Mouse (Mus musculus): ENCODE data around the gene Fyco1. TPM values are rescaled to one million over a fixed set of nuclear protein-coding genes. Genes with fewer than 3 reads are reported as not detected.

Fyco1 gene
- polyA plus RNA-seq, 1 experiment from 2014 or later = 10.5 TPM

DNA sequence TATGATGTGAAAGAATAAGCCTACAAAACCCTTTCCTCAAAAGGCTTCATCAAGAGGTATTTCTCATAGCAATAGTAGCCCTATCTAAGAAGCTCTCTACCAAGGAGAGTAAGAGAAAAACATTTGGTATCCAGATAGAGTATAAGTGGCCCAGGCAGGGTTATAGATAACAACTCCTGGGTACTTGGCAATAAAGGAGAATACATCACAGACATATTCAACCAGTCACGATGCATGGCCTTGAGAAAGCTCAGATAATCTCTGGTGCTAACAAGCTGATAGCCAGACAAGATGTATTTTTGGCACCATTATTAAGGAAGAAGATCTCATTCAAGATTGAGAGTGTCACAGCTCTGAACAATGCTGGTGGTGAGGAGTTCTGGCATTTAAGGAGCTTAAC lies 5.2 kb downstream of the Fyco1 start:
- Histone ChIP-seq H3K27ac (no peak overlapping the region), H3K9ac (no peak overlapping the region), H3K27me3 (no peaks in the 10 kb centered on the region), H3K4me1 (peaks cover 13% of the 10 kb centered on the region), H3K9me3 (no peaks in the 10 kb centered on the region), H3K36me3 (replicated peaks) (0 out of 2 replicates have a peak, but pooled peaks cover 7% of the 10 kb centered on the region), H3K4me3 (replicated peaks) (no peak overlapping the region), H3K4me2 (no peak overlapping the region)
- ATAC-seq (ENCODE audit: low FRiP score) = no peak
- 81% methylated on average over 1 of the region's 1 CpGs for whole genome bisulfite sequencing

DNA sequence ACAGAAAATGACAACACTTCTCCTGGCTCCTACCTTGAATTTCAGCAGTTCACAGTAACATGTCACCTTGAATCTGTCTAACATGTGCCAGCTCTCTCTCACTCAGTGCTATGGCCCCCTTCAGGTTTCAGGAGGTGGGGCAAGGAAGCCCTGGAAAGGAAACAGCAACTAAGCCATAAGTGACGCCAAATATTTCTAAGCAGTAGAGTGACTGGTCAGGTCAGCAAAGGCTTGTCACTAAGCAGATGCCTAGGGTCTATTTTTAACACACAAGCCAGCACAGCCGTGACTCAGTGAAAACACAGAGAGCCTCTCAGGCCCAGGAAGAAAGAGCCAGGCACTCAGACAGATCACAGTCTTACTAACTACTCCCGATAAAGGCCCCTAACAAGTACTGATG lies 6.6 kb downstream of the Fyco1 start:
- no peak for ATAC-seq (ENCODE audit: low FRiP score)
- Histone ChIP-seq H3K36me3 (replicated peaks) (0 out of 2 replicates have a peak, but pooled peaks cover 11% of the 10 kb centered on the region), H3K9me3 (no peaks in the 10 kb centered on the region), H3K4me1 (peaks cover 3% of the 10 kb centered on the region), H3K9ac (no peak overlapping the region), H3K4me2 (no peak overlapping the region), H3K27ac (no peak overlapping the region), H3K27me3 (no peaks in the 10 kb centered on the region), H3K4me3 (replicated peaks) (no peak overlapping the region)
- 84% methylated on average over 3 of the region's 3 CpGs for WGBS

DNA sequence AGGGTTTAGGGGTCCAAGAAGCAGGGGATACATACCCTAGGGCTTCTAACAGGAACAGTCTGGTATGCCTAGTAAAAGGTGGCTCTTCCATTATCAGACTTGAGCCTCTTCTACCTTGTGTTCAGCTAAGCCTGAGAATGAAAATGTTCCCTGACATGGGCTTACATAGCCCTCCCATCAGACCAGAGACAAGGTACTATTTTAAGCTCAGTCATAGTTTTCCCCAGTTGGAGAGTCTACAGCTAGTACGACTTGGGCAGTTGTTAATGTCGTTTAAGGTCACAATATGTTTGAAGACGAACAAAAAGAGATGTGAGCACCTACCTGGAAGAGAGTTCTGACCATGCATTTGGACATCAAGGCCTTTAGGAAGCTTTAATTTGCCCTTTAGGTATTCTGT lies 7.2 kb downstream of the Fyco1 start:
- Histone ChIP-seq H3K27ac (no peak overlapping the region), H3K27me3 (no peaks in the 10 kb centered on the region), H3K4me2 (no peak overlapping the region), H3K9ac (no peak overlapping the region), H3K4me3 (replicated peaks) (no peak overlapping the region), H3K4me1 (no peaks in the 10 kb centered on the region), H3K36me3 (replicated peaks) (0 out of 2 replicates have a peak, but pooled peaks cover 11% of the 10 kb centered on the region), H3K9me3 (no peaks in the 10 kb centered on the region)
- 92% methylated on average over 3 of the region's 3 CpGs for WGBS
- ATAC-seq (ENCODE audit: low FRiP score) = no peak

DNA sequence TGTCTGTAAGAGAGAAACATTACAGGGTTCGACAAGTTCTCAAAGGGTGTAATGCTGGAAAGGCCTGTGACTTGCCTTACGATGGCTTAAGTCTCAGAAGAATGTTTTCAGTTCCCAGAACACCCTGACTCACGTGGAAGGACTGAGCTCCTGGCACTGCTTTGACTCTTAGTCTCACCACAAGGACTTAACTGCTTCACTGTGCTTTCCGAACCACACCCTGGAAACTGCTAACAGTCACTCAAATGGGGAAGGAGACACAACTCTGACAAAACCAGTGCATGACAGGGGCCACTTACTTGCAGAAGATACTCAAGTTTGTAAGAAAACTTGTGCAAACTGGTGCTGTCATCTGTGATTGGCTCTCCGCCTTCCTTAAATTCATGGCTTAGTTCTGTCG lies 11.5 kb downstream of the Fyco1 start:
- Histone ChIP-seq H3K4me1 (no peaks in the 10 kb centered on the region), H3K36me3 (replicated peaks) (peaks cover 25% of the 10 kb centered on the region), H3K27ac (no peak overlapping the region), H3K9me3 (no peaks in the 10 kb centered on the region), H3K4me2 (no peak overlapping the region), H3K9ac (no peak overlapping the region), H3K4me3 (replicated peaks) (no peak overlapping the region), H3K27me3 (no peaks in the 10 kb centered on the region)
- no peak for ATAC-seq (ENCODE audit: low FRiP score)
- 94% methylated on average over 6 of the region's 6 CpGs for WGBS

DNA sequence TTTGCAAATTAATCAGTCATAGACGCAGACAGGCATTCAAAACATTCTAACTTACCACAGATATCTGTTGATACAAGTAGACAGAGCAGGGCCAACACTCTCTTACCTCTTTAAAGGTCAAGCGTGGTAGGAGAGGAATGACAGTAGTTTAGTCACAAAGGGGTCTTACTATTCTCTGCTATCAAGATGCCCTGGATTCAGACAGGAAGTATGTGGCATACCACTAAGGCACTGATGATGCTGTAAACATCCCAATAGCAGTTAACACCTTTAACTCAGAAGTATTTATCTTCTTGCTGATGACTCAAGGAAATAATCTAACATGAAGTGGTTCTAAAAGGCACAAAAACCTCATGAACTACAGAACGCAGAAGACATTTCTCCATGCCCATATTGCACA lies 15.8 kb downstream of the Fyco1 start:
- WGBS = 97% methylated on average over 3 of the region's 3 CpGs
- Histone ChIP-seq H3K27me3 (no peaks in the 10 kb centered on the region), H3K4me2 (no peak overlapping the region), H3K4me3 (replicated peaks) (no peak overlapping the region), H3K36me3 (replicated peaks) (peaks cover 25% of the 10 kb centered on the region), H3K9ac (no peak overlapping the region), H3K27ac (no peak overlapping the region), H3K4me1 (no peaks in the 10 kb centered on the region), H3K9me3 (no peaks in the 10 kb centered on the region)
- ATAC-seq (ENCODE audit: low FRiP score) = no peak

DNA sequence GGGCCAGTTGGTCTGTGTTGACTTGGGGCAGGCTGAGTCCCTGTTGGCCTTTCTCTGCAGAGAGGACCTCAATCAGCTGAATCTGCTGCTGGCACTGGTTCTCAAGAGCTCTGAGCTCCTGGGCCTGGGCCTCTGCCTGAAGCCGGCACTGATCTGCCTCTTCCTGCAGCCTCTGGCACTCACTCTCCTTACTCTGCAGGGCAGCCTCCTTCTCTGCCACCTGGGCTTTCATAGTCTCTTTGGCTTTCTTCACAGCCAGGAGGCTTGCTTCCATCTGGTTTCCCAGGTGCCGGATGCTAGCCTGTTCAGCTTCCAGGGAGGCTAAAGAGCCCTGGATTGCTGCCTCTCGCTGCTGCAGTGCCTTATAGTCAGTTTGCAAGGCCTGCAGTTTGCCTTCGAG lies 22.8 kb downstream of the Fyco1 start:
- Histone ChIP-seq H3K36me3 (replicated peaks) (peaks cover 60% of the 10 kb centered on the region), H3K9ac (no peak overlapping the region)

DNA sequence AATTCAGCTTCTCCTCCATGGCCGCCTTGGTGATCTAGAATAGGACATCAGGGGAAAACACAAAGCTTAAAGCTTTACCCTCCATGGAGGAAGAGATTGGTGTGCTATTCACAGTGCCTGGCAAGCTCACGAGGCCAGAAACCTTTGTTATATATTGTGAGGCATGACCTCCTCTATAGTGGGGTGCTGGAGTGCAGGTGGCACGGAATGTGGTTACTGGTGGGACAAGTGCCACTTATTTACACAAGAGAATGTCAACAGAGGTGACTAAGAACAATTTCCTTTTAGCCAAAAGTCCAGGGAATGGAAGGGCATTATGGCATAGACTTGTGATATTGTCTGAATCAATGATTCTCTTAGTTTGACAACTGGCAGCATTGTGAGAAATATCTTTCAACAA lies 25.1 kb downstream of the Fyco1 start:
- H3K9ac ChIP-seq = no peak overlapping the region
- WGBS = 88% methylated on average over 3 of the region's 3 CpGs
- no peaks in the 10 kb centered on the region for H3K9me3 ChIP-seq
- H3K4me1 ChIP-seq = no peaks in the 10 kb centered on the region
- H3K27ac ChIP-seq = no peak overlapping the region
- peaks cover 78% of the 10 kb centered on the region for H3K36me3 ChIP-seq (replicated peaks)
- H3K27me3 ChIP-seq = no peaks in the 10 kb centered on the region
- no peak overlapping the region for H3K4me3 ChIP-seq (replicated peaks)
- ATAC-seq (ENCODE audit: low FRiP score) = no peak
- no peak overlapping the region for H3K4me2 ChIP-seq

More for the DNA sequence above, 22.8 kb downstream of the Fyco1 start:
- ATAC-seq (ENCODE audit: low FRiP score) = no peak
- H3K4me3 ChIP-seq (replicated peaks) = no peak overlapping the region
- no peaks in the 10 kb centered on the region for H3K9me3 ChIP-seq
- no peak overlapping the region for H3K4me2 ChIP-seq
- no peaks in the 10 kb centered on the region for H3K4me1 ChIP-seq
- 94% methylated on average over 4 of the region's 4 CpGs for WGBS
- no peaks in the 10 kb centered on the region for H3K27me3 ChIP-seq
- H3K27ac ChIP-seq = no peak overlapping the region

DNA sequence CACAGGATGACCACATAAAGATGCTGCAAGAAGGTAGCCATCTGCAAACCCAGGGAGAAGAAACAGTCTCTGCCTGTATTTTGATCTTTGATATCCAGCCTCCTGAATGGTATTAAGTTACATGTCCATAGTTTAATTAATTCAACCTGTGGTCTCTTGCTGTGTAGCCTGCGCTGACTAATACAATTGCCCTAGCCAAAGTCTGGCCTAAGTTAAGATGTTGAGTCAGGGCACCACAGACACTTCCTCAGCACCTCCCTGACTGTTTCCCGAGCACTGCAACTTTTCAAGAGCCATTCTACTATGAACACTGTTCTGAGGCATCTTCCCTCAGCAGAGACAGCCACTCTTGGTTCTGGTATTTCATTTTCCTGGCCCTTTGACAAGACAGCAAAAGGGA lies 33.1 kb downstream of the Fyco1 start:
- Histone ChIP-seq H3K4me1 (no peaks in the 10 kb centered on the region), H3K9ac (no peak overlapping the region), H3K4me3 (replicated peaks) (no peak overlapping the region), H3K27ac (no peak overlapping the region), H3K9me3 (no peaks in the 10 kb centered on the region), H3K4me2 (no peak overlapping the region), H3K27me3 (no peaks in the 10 kb centered on the region), H3K36me3 (replicated peaks) (peaks cover 39% of the 10 kb centered on the region)
- no peak for ATAC-seq (ENCODE audit: low FRiP score)
- 84% methylated on average over 2 of the region's 2 CpGs for WGBS

DNA sequence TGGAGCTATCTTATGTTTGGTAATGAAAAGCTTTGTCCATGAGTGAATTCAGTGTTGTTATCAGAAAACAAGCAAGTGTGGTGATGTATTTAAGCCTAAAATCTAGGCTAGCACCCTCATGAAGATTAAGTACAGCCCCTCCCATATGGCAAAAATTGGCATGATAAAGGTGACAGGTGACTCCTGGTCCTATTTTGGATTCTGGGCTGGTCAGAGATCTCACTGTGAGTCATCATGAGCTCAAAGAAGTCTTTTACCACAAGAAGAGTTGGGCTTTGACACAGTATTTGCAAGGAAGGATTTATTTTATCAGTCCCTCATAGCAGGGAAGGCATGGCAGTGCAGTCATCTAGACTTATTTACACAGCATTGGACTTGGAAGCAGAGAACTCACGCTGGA lies 35.7 kb downstream of the Fyco1 start:
- 88% methylated on average over 1 of the region's 1 CpGs for WGBS
- H3K4me3 ChIP-seq (replicated peaks) = no peak overlapping the region
- H3K27me3 ChIP-seq = no peaks in the 10 kb centered on the region
- H3K4me2 ChIP-seq = no peak overlapping the region
- H3K4me1 ChIP-seq = no peaks in the 10 kb centered on the region
- no peak overlapping the region for H3K27ac ChIP-seq
- no peaks in the 10 kb centered on the region for H3K9me3 ChIP-seq
- H3K9ac ChIP-seq = no peak overlapping the region
- H3K36me3 ChIP-seq (replicated peaks) = peaks cover 23% of the 10 kb centered on the region
- ATAC-seq (ENCODE audit: low FRiP score) = no peak

DNA sequence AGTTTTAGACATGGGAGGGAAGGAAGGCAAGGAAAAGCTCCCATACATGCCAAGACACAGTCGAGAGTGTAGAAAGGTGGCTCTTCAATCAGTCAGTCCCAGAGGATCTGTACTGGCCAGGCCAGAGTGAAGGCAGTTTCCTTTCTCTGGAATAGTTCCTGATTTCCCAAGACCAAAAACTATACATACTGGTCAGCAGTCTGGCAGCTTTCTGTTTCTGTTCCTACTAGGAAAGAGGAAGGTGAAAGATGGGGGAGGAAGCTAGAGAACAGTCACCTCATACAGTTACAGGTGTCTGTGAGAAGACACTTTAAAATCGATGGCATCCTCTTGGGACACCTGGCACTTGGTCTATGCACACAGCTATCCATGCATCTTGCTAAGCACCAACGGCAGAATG lies 36.3 kb downstream of the Fyco1 start:
- no peak overlapping the region for H3K9ac ChIP-seq

DNA sequence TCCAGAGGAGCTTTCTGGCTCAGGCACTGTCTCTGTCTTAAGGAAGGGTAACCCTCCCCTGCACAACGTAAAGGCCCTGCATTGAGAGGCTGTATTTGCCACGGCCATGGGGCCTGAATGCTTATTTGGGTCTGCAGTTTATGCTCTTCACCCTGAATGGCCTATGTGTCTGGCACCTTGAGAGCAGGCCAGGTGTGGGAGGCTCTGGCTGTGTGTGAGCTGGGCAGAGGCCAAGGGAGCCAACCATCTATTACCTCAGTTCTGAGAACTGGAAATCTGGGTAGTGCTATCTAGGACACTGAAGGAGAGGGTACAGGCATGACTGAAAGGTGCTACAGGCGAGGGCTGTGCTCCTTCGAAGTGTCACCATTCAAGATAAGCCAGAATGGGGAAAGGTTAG lies 36.9 kb downstream of the Fyco1 start:
- H3K4me1 ChIP-seq = no peaks in the 10 kb centered on the region
- H3K4me2 ChIP-seq = no peak overlapping the region
- no peak for ATAC-seq (ENCODE audit: low FRiP score)
- 89% methylated on average over 4 of the region's 4 CpGs for WGBS
- no peaks in the 10 kb centered on the region for H3K27me3 ChIP-seq
- no peak overlapping the region for H3K9ac ChIP-seq
- no peaks in the 10 kb centered on the region for H3K9me3 ChIP-seq
- H3K27ac ChIP-seq = no peak overlapping the region
- no peak overlapping the region for H3K4me3 ChIP-seq (replicated peaks)
- peaks cover 26% of the 10 kb centered on the region for H3K36me3 ChIP-seq (replicated peaks)

More for the DNA sequence above, 36.3 kb downstream of the Fyco1 start:
- peaks cover 24% of the 10 kb centered on the region for H3K36me3 ChIP-seq (replicated peaks)
- no peak overlapping the region for H3K27ac ChIP-seq
- H3K4me3 ChIP-seq (replicated peaks) = no peak overlapping the region
- no peaks in the 10 kb centered on the region for H3K27me3 ChIP-seq
- no peak overlapping the region for H3K4me2 ChIP-seq
- WGBS = 96% methylated on average over 3 of the region's 3 CpGs
- ATAC-seq (ENCODE audit: low FRiP score) = no peak
- H3K4me1 ChIP-seq = no peaks in the 10 kb centered on the region
- H3K9me3 ChIP-seq = no peaks in the 10 kb centered on the region

DNA sequence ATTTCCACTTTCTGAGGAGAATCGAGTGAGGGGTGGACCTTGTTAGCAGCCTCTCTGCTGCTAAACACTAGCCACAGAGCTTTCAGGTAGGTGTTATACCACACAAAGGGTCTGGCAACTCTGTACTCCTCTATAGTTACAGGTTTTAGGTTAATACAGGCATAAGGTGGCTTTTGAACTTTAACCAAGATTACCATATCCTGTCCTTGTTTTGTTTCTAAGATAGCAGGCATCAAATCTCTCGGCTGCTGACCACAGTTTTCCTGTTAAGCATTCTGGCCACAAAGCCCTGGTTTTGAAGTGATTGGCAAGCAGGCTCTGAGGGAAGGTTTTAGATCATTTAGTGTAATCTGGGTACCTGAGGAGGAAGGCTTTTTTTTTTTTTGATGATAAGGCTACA lies 37.4 kb downstream of the Fyco1 start:
- Histone ChIP-seq H3K36me3 (replicated peaks) (peaks cover 28% of the 10 kb centered on the region), H3K9me3 (no peaks in the 10 kb centered on the region)
- WGBS = 75% methylated on average over 2 of the region's 2 CpGs

DNA sequence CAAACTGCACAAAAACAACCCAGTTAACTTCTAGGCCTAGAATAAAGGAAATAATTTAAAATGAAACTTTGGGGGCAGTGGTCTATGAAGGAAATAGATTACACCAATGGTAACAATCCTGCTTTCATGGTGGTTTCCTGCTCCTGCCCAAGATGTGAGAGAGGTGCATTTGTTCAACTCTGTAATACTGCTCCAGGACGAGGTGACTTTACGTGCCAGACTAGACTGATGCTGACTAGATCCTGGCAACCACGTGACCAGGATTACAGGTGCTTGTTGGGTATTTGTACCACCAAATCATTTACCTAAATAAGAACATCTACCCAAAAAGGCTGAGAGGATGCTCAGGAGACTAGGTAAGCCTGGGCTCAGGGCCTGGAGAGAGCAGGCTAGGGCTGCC lies 39.9 kb downstream of the Fyco1 start:
- no peak overlapping the region for H3K27ac ChIP-seq
- no peaks in the 10 kb centered on the region for H3K9me3 ChIP-seq
- peaks cover 18% of the 10 kb centered on the region for H3K36me3 ChIP-seq (replicated peaks)
- 90% methylated on average over 3 of the region's 3 CpGs for WGBS
- H3K4me3 ChIP-seq (replicated peaks) = no peak overlapping the region
- no peak for ATAC-seq (ENCODE audit: low FRiP score)
- H3K27me3 ChIP-seq = no peaks in the 10 kb centered on the region
- H3K4me1 ChIP-seq = no peaks in the 10 kb centered on the region
- H3K9ac ChIP-seq = no peak overlapping the region
- H3K4me2 ChIP-seq = no peak overlapping the region

More for the DNA sequence above, 37.4 kb downstream of the Fyco1 start:
- Histone ChIP-seq H3K27ac (no peak overlapping the region), H3K4me1 (no peaks in the 10 kb centered on the region), H3K9ac (no peak overlapping the region), H3K27me3 (no peaks in the 10 kb centered on the region), H3K4me2 (no peak overlapping the region), H3K4me3 (replicated peaks) (no peak overlapping the region)
- ATAC-seq (ENCODE audit: low FRiP score) = no peak
